Mouse (Mus musculus): ENCODE results near the gene Ahr.

Gene Ahr

GRCm38 (mm10) chr12:35495195-35495594 is 39.6 kb downstream of the Ahr start:
- DNase-seq = no peak

GRCm38 (mm10) chr12:35480764-35481163 is 54.1 kb downstream of the Ahr start:
- no peak for DNase-seq

GRCm38 (mm10) chr12:35478906-35479305 is 55.9 kb downstream of the Ahr start:
- DNase-seq = no peak

- no peak for DNase-seq
Observed at GRCm38 (mm10) chr12:35463457-35463856, 71.4 kb downstream of the Ahr start.

- no peak for DNase-seq
Observed at GRCm38 (mm10) chr12:35462667-35463066, 72.2 kb downstream of the Ahr start.

- DNase-seq = no peak
Observed at GRCm38 (mm10) chr12:35459662-35460061, 75.2 kb downstream of the Ahr start.

All from layer of hippocampus, adult 9-11 months (tissue).